9 mouse cellular contexts compared by ENCODE assay signal in genomic region chr7:79129883-79130282, GRCm38 (mm10). TPM values are rescaled to one million over a fixed set of nuclear protein-coding genes. Genes with fewer than 3 reads are reported as not detected.
DNase-seq lines count a peak whose midpoint lies in the region; ATAC-seq and TF ChIP-seq lines count a peak whose summit lies in the region.
"Had no signal": no experiment of that assay in that cellular context is flagged by ENCODE, and none has a peak within 500 bp of the region (broad histone marks: within the 10 kb centered on the region; RNA-seq: fewer than 3 reads in every experiment).

No protein-coding gene starts in this region.

- no peak for ATAC-seq in forebrain, embryonic 11.5 days (replicated peaks; ENCODE audit: low FRiP score)
- no peak for ATAC-seq in liver, embryonic 12.5 days

- dilution Hi-C loops in CH12.LX (cut with MboI; ENCODE audit: extremely low pct_ligation_motif_present, extremely low pct_unique_long_range_greater_than_20kb, low sequenced_read_pairs): no loop called here

- intact Hi-C loops in heart, adult 2 months (cut with DNase I): loop anchor here (5.0 kb wide), 1 partner anchor 208 kb away; no protein-coding TSS in a partner anchor
- intact Hi-C loops in heart, postnatal 14 days (cut with DNase I): no loop called here

- no peaks in the 10 kb centered on the region for H3K79me2 ChIP-seq in heart, adult 2 months (replicated peaks; ENCODE audit: control insufficient read depth, insufficient read depth, low read length)
- no peaks in the 10 kb centered on the region for H3K79me2 ChIP-seq in CH12.LX (replicated peaks; ENCODE audit: control insufficient read depth, extremely low read depth, insufficient read depth, poor library complexity, severe bottlenecking)

- H3K36me3 ChIP-seq in heart, adult 2 months (ENCODE audit: control insufficient read depth, insufficient read depth, low read length): no peaks in the 10 kb centered on the region
- peaks cover 0 to 12% of the 10 kb centered on the region in 2 experiments for H3K36me3 ChIP-seq in CH12.LX (replicated peaks in 1 of 2; ENCODE audit: control insufficient read depth in 1 of 2, insufficient read depth in 1 of 2, low read length in 1 of 2)
- H3K36me3 ChIP-seq in forebrain, embryonic 11.5 days (ENCODE audit: control insufficient read depth, insufficient read depth, low read length): no peaks in the 10 kb centered on the region
- 0 out of 2 replicates have a peak, but pooled peaks cover 4% of the 10 kb centered on the region for H3K36me3 ChIP-seq in liver, embryonic 12.5 days

- H3K27me3 ChIP-seq in heart, adult 2 months (ENCODE audit: control insufficient read depth, insufficient read depth, low read length): no peaks in the 10 kb centered on the region
- H3K27me3 ChIP-seq in CH12.LX (replicated peaks): peaks cover 10% of the 10 kb centered on the region
- H3K27me3 ChIP-seq in forebrain, embryonic 11.5 days (ENCODE audit: control insufficient read depth, insufficient read depth, low read length): no peaks in the 10 kb centered on the region
- peaks cover 37% of the 10 kb centered on the region for H3K27me3 ChIP-seq in liver, embryonic 12.5 days (replicated peaks)

- in situ Hi-C loops in CH12.LX (cut with MboI; ENCODE audit: low pct_ligation_motif_present, low pct_unique_long_range_greater_than_20kb, low sequenced_read_pairs): no loop called here

- H3K9ac ChIP-seq in heart, adult 2 months (ENCODE audit: low read depth, low read length): no peak overlapping the region
- H3K9ac ChIP-seq in CH12.LX (ENCODE audit: insufficient read depth, low read depth): no peak overlapping the region
- no peak overlapping the region for H3K9ac ChIP-seq in forebrain, embryonic 11.5 days (ENCODE audit: low read length)
- H3K9ac ChIP-seq in liver, embryonic 12.5 days: no peak overlapping the region

- TF ChIP-seq RAD21 in CH12.LX (IDR thresholded peaks at IDR 0.05; ENCODE audit: low read depth, low read length): peak; percentile 27

- no peak overlapping the region for H3K4me2 ChIP-seq in CH12.LX (ENCODE audit: insufficient read depth, low read depth, poor library complexity, severe bottlenecking)
- peak overlapping the region; percentile 13; the same call in 1 of the 2 replicates for H3K4me2 ChIP-seq in forebrain, embryonic 11.5 days (ENCODE audit: low read depth, low read length, severe bottlenecking)
- peak overlapping the region; percentile 48; the same call in 1 of the 2 replicates for H3K4me2 ChIP-seq in liver, embryonic 12.5 days

- H3K9me3 ChIP-seq in CH12.LX (replicated peaks; ENCODE audit: low read length): no peaks in the 10 kb centered on the region
- H3K9me3 ChIP-seq in forebrain, embryonic 11.5 days (ENCODE audit: control insufficient read depth, low read length): no peaks in the 10 kb centered on the region
- no peaks in the 10 kb centered on the region for H3K9me3 ChIP-seq in liver, embryonic 12.5 days (replicated peaks)

- TF ChIP-seq CTCF in heart, adult 2 months (IDR thresholded peaks at IDR 0.05): peak; percentile 53
- TF ChIP-seq CTCF in CH12.LX (conservative IDR thresholded peaks at IDR 0.05 in 1 of 2, IDR thresholded peaks at IDR 0.05 in 1 of 2; ENCODE audit: low read depth in 2 of 2, low read length in 2 of 2): peak in 1 of 2 experiments; percentile 47; a peak in 2 of 4 replicates

- no peak overlapping the region for H3K27ac ChIP-seq in heart, adult 2 months
- H3K27ac ChIP-seq in CH12.LX (ENCODE audit: insufficient read depth, low read depth): no peak overlapping the region
- H3K27ac ChIP-seq in forebrain, embryonic 11.5 days (ENCODE audit: low read depth, low read length): no peak overlapping the region
- no peak overlapping the region for H3K27ac ChIP-seq in liver, embryonic 12.5 days

- H3K4me3 ChIP-seq in heart, adult 2 months: no peak overlapping the region
- no peak overlapping the region for H3K4me3 ChIP-seq in CH12.LX (replicated peaks in 1 of 3; ENCODE audit: low read depth in 2 of 3, low read length in 2 of 3, poor library complexity in 1 of 3)
- no peak overlapping the region for H3K4me3 ChIP-seq in forebrain, embryonic 11.5 days (ENCODE audit: low read depth, low read length)
- no peak overlapping the region for H3K4me3 ChIP-seq in liver, embryonic 12.5 days

- 42% methylated on average over 8 of the region's 8 CpGs for WGBS in heart, adult 2 months
- 13% methylated on average over 8 of the region's 8 CpGs for WGBS in forebrain, embryonic 11.5 days
- WGBS in liver, embryonic 12.5 days (ENCODE audit: insufficient replicate concordance): 22% methylated on average over 8 of the region's 8 CpGs

- no peak for TF ChIP-seq POLR2A in heart, adult 2 months (IDR thresholded peaks at IDR 0.05; ENCODE audit: insufficient read depth, low read depth, low read length)
- no peak for TF ChIP-seq POLR2A in CH12.LX (IDR thresholded peaks at IDR 0.05; ENCODE audit: low read depth, low read length)

- H3K4me1 ChIP-seq in heart, adult 2 months (ENCODE audit: control insufficient read depth, insufficient read depth, low read length): peaks cover 6% of the 10 kb centered on the region; the same call in 1 of the 2 replicates
- no peaks in the 10 kb centered on the region for H3K4me1 ChIP-seq in CH12.LX (ENCODE audit: control insufficient read depth in 1 of 2, insufficient read depth in 2 of 2)
- 0 out of 2 replicates have a peak, but pooled peaks cover 2% of the 10 kb centered on the region for H3K4me1 ChIP-seq in forebrain, embryonic 11.5 days (replicated peaks; ENCODE audit: control insufficient read depth, insufficient read depth, low read length)
- H3K4me1 ChIP-seq in liver, embryonic 12.5 days: 0 out of 2 replicates have a peak, but pooled peaks cover 16% of the 10 kb centered on the region

- DNase-seq in heart, adult 2 months: no peak
- DNase-seq in heart, postnatal 14 days: no peak
- no peak for DNase-seq in CH12.LX (ENCODE audit: extremely low read depth)
- DNase-seq in forebrain, embryonic 11.5 days (ENCODE audit: low spot score): no peak
- no peak for DNase-seq in spleen, postnatal 4 days (ENCODE audit: low spot score in 2 of 2)
- DNase-seq in spleen, adult 18-20 months: no peak
- DNase-seq in thymus, postnatal 10 days (ENCODE audit: low spot score in 2 of 2): no peak
- DNase-seq: kidney, adult 9 months had no signal

- no peak for TF ChIP-seq EP300 in heart, adult 2 months (IDR thresholded peaks at IDR 0.05; ENCODE audit: insufficient read depth, low read depth, low read length)
- TF ChIP-seq EP300 in CH12.LX (IDR thresholded peaks at IDR 0.05; ENCODE audit: low read length): no peak

TF ChIP-seq in CH12.LX, 34 proteins besides CTCF, POLR2A, EP300 and RAD21:
- TF ChIP-seq SMC3 (IDR thresholded peaks at IDR 0.05; ENCODE audit: low read depth, low read length) (peak; percentile 18; the same call in 1 of the 2 replicates), PAX5 (IDR thresholded peaks at IDR 0.05; ENCODE audit: low read length) (no peak), CHD1 (IDR thresholded peaks at IDR 0.05; ENCODE audit: low read depth, low read length) (no peak), E2F4 (IDR thresholded peaks at IDR 0.05; ENCODE audit: insufficient replicate concordance, low read depth, low read length) (no peak), SIN3A (IDR thresholded peaks at IDR 0.05; ENCODE audit: low read length) (no peak), ZC3H11A (IDR thresholded peaks at IDR 0.05; ENCODE audit: low read depth, low read length) (no peak)

RNA-seq across cellular contexts. Expression of gene Hapln3, which starts 0.9 kb away (rescaled TPM):
- under 1 TPM; 0.14 to 0.18 TPM for total RNA-seq in heart, adult 2 months (2021)
- 0.57 and 1.3 TPM in 2 replicates for polyA plus RNA-seq in heart, adult 2 months (2012; rRNA removed)
- total RNA-seq in heart, postnatal 14 days (2021): under 1 TPM; 0.34 to 0.45 TPM
- total RNA-seq in CH12.LX (2012; rRNA removed): 0.04 TPM in 1 of 2 replicates, not detected in the other
- not detected in 2 replicates for total RNA-seq in CH12.LX (2014; rRNA removed)
- not detected in 2 replicates for polyA plus RNA-seq in CH12.LX (2012; ENCODE audit: insufficient read length, low read depth)
- polyA plus RNA-seq in forebrain, embryonic 11.5 days (2014; fragmentation: Nextera tagmentation; extraction: Ambion mirVana): 1.5 and 2.8 TPM in 2 replicates
- polyA plus RNA-seq in liver, embryonic 12.5 days (2016; fragmentation: Nextera tagmentation; extraction: Ambion mirVana): 0.26 and 0.71 TPM in 2 replicates

RNA-seq across cellular contexts. Expression of gene Mfge8, which starts 19.0 kb away (rescaled TPM):
- 100 to 1,000 TPM; 122 to 133 TPM for total RNA-seq in heart, adult 2 months (2021)
- polyA plus RNA-seq in heart, adult 2 months (2012; rRNA removed): 172 and 178 TPM in 2 replicates
- 100 to 1,000 TPM; 145 to 153 TPM for total RNA-seq in heart, postnatal 14 days (2021)
- 16.5 and 24.5 TPM in 2 replicates for total RNA-seq in CH12.LX (2012; rRNA removed)
- total RNA-seq in CH12.LX (2014; rRNA removed): 11.0 and 13.0 TPM in 2 replicates
- 12.4 and 13.2 TPM in 2 replicates for polyA plus RNA-seq in CH12.LX (2012; ENCODE audit: insufficient read length, low read depth)
- polyA plus RNA-seq in forebrain, embryonic 11.5 days (2014; fragmentation: Nextera tagmentation; extraction: Ambion mirVana): 65.1 and 78.7 TPM in 2 replicates
- 58.0 and 59.4 TPM in 2 replicates for polyA plus RNA-seq in liver, embryonic 12.5 days (2016; fragmentation: Nextera tagmentation; extraction: Ambion mirVana)
